Mouse (Mus musculus) T-cell, adult 2 months (primary cell): ENCODE data around the gene Yipf1.

Experiments used
- DNase-seq: peaks from one replicate; pipeline ENCODE4 v3.0.0; 2022; ENCODE audit warnings: low spot score

The Yipf1 gene

DNA sequence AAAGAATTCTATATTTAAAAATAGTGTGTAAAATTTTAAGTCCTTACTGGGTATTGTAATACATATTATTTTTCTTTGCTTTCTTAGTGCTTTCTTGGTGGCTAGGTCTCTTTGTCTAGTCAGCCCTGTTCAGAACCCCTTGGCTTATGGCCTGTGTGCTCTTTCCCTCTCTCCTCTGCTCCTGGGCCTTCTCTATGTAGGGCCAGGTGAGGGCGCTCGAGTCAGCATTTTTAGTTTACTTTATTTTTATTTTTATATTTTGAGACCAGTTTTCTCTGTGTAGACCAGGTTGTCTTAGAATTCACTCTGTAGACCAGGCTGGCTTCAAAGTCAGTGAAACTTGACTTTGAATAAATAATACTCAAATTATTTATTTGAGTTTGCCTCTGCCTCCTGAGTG lies 58.1 kb downstream of the Yipf1 start:
- no peak for DNase-seq

DNA sequence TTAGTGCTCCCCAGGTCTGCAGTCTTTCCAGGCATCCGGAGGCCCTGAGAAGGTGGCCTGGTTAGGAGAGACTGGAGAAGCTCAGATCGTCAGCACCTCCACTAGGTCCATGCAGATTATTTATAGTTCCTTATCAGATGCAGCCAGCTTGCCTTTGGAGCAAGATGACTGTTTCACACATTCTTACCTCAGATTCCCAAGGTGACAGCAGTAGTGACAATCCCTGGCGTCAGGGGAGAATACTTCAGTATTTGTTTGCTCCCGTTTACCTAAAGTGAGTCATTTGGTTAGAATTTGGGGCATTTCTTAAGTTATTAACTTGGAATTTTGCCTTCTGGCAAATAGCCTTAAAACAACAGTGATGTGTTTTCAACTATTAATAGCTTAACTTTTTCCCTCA lies 60.5 kb downstream of the Yipf1 start:
- DNase-seq, result no peak

DNA sequence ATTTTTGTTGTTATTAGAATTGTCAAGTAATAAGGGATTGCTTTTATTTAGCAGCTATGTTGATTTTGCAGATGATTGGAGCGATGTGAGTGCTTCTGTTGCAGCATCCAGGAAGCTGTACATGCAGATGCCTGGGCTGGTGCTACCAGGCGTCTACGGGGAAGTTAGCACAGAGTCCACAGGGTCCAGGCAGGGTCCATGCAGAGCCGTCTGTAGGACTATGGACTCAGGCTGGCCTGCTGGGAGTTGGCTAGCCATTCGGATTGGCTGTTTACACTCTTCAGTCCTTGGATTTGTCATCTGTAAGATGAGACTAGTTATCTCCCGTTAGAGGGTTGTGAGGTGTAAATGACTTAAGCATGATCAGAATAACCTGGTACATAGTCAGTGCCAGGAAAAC lies 64.8 kb downstream of the Yipf1 start:
- no peak for DNase-seq

DNA sequence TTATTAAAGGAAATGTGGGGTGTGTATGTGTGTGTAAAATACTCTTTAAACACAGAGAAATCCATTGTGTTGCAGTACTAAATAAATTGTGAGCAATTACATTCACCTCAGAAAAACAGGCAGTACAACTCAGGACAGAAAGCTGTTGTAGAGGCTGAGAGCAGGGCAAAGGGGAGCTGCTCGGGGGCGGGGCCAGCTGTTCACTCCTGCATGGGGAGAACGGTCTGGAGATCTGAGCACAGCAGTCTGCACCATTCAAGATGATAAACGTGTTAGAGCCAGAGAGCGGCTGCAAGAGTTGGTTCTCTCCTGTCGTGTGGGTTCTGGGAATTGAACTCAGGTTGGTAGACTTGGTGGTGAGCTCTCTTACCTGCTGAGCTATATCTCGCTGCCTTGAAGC lies 66.7 kb downstream of the Yipf1 start:
- DNase-seq, result no peak

DNA sequence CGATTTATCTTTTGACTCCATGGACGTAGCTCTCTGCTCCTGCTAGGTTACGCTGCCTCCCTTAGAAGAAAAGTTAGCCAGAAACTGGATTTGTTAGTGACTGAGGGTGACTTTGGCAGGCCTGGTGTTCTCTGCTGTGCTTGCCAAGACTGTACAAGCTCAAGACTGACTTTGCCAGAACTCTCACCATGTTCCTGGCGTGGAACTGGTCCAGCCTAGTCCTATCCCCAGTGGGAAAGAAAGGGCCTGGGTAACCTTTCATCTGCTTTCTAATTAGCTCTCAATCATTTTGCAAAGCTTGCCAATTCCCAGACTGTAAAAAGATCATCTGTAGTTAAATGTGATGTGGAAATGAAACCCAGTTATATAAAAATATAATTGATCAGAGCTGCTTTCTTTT lies 72.9 kb downstream of the Yipf1 start:
- no peak for DNase-seq

DNA sequence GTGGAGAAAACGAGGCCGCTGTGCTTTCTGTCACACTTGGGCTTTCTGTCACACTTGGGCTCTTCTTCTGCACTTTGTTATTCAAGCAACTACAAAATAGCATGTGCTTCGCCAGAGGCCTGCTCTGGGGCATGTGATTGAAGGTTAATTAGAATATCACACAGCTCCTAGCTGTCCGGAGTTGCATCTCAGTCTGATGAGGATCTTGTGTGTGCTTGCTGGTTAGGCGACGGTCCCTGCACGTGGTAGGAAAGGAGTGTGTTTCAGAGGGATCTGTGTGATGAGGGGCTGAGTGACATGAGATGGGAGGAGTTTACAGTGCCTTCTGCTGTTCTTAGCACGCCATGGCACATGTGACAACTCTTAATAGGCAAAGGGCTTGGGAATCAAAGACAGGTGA lies 73.3 kb downstream of the Yipf1 start:
- DNase-seq, result no peak

DNA sequence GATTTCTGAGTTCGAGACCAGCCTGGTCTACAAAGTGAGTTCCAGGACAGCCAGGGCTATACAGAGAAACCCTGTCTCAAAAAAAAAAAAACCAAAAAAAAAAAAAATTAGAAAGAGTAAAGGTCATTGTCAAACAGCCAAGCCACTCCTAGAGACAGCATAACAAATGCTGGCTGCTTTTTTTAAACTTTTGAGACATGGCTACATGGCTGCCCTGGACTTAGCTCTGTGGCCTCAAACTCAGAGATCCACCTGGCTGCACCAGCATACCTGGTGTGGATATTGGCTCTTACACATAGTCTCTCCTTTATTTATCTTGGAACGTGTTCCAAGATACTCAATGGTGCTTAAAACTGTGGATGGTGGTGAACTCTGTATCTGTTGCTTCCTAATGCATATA lies 74.1 kb downstream of the Yipf1 start:
- DNase-seq, result no peak

DNA sequence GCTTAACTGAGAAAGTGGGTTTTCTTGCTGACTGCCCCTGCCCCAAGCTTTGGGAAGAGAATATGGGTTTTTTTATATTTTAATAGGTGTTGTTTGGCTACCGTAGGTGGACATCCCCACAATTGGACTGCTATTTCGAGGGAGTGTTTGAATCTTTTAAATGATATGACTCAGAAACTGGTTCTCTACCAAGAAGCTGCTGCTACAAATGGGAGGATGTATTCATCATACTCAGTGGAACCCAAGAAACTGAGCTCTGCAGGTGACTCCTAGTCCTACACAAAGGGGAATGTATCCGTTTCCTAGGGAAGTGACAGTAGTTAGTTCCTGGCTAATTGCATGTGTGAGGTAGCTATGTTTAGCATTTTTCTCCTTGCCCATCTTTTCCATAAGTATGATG lies 75.2 kb downstream of the Yipf1 start:
- DNase-seq, result no peak

DNA sequence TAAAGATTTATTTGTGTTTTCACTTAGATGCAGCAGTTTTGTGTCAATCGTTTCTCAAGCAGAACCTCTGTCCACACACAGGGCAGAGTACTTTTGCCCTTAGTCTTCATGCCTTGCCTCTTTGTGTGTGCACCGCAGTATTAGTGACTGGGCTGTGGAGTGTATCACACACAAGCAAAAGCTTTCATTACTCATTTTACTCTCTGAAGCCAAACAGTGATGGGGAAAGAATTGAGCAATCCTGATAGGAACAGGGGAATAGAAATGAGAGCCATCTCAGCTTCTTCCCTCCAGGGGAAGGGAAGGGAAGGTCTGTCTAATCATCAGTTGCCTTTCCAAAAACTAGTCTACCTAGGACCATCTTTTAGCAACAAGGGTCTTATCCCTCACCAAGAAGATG lies 79.6 kb downstream of the Yipf1 start:
- DNase-seq, result no peak
